Mouse (Mus musculus): Measurements from ENCODE around the gene Shcbp1l.

- TF ChIP-seq CTCF (conservative IDR thresholded peaks at IDR 0.05; ENCODE audit: low read length) (no peak), NANOG (IDR thresholded peaks at IDR 0.05; ENCODE audit: borderline replicate concordance, low read length) (no peak), POU5F1 (IDR thresholded peaks at IDR 0.05; ENCODE audit: borderline replicate concordance, low read length) (no peak)
Observed at GRCm38 (mm10) chr1:153378587-153378986, 46.4 kb upstream of the Shcbp1l start.

All from E14TG2a.4 (cell line).